Mouse (Mus musculus) liver, adult (tissue): Measurements from ENCODE around the gene Hyal2.
A peak's percentile ranks its signal among the peaks of the same experiment; 100 is the strongest.

Experiments used
- GATA4 ChIP-seq: IDR thresholded peaks from 2 replicates; pipeline ENCODE4 v1.6.1; 2014; ENCODE audit warnings: mild to moderate bottlenecking, low read length; ENCODE audit not compliant: insufficient replicate concordance

Hyal2 gene

DNA sequence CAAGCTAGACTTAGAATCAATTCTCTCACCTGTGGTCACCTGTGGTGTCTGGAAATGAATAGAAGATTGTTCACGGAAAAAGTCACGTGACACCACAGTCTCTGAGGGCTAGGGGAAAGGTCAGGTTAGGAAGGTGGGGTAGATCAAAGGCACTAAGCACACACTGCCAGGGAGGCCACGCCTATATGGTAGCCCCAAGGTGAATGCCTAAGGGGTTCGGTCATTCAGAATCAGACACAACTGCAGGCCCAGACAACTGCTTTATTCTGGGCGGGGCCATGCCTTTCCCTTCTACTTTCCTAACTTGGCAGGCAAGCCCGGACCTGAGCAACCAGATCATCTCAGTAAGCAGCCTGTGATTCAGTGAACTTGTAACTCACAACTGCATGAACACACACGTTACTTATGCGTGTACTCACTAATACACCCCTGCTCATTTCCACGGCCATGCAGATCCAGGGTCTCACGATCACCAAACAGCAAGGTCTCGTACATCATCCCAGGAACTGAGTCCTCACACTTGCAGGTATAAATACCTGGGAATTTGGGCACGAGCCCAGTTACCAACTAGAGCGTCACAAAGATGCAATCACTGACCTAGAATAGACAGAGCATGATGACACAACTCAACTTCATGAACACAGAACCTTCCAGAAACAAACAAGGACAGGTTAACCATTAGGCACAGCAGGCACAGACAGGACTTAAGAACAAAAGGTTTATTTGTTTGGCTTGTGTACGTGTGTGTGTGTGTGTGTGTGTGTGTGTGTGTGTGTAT is 8.0 kb downstream of the Hyal2 start:
- no peak for TF ChIP-seq GATA4

DNA sequence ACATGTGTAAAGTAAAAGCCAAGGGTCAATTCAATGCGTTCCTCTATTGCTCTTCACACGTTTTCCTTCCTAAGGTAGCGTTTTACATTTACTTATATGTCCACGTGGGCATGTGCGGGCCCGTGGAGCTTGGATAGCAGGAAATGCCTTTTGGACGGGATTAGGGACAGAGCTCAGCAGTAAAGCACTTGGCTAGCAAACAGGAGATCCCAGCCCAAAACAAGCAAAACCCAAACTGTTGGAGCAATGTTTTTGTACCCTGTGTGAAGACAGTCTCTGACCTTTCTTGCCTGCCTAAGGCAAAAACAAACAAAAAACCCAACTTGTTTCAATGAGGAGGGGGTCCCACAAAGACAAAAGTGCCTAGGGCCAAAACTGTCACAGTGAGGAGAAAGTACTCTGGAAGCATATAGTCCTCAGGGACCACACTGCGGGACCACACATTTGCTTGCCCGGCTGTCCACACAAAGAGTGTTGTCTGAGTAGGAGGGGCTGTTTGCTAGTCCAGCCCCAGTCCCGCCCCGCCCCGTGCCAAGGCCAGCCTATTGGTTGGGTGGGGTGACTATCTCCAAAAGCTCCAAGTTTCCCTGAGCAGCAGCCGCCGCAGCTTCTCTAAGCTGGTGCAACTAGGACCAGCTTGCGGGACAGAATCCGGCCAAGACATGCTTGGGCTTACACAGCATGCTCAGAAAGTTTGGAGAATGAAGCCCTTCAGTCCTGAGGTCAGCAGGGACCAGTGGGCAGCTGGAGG is 8.8 kb downstream of the Hyal2 start, which contains the start of gene Hyal1:
Gene Hyal1 (plus strand): TSS at position 571 of the 751 bp plus-strand sequence.
- TF ChIP-seq GATA4 = no peak; the same call in 1 of the 2 replicates

DNA sequence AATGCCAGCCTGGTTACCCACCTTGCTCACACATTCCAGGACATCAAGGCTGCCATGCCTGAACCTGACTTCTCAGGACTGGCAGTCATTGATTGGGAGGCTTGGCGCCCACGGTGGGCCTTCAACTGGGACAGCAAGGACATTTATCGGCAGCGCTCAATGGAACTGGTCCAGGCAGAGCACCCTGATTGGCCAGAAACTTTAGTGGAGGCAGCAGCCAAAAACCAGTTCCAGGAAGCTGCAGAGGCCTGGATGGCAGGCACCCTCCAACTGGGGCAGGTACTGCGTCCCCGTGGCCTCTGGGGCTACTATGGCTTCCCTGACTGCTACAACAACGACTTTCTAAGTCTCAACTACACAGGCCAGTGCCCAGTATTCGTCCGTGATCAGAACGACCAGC is 10.1 kb downstream of the Hyal2 start:
- TF ChIP-seq GATA4 = no peak

DNA sequence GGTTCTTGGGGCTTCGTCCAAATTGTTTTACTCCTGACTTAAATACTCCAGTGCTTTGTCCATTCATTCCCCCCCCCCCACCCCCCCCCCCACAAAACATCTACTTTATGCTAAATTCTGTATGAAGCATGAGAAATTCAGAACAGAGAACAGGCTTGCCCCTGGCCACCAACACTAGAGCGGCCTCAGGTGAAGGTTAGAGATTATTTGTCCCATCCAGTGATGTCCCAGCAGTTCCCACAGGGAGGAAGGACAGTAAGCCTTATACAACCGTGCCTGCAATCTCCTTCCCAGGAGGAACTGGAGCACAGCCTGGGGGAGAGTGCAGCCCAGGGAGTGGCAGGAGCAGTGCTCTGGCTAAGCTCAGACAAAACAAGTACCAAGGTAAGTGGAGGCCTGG is 10.8 kb downstream of the Hyal2 start, which contains the start of gene Naa80:
Gene Naa80 (plus strand): TSS at position 301 of the 400 bp plus-strand sequence.
- TF ChIP-seq GATA4 = no peak

DNA sequence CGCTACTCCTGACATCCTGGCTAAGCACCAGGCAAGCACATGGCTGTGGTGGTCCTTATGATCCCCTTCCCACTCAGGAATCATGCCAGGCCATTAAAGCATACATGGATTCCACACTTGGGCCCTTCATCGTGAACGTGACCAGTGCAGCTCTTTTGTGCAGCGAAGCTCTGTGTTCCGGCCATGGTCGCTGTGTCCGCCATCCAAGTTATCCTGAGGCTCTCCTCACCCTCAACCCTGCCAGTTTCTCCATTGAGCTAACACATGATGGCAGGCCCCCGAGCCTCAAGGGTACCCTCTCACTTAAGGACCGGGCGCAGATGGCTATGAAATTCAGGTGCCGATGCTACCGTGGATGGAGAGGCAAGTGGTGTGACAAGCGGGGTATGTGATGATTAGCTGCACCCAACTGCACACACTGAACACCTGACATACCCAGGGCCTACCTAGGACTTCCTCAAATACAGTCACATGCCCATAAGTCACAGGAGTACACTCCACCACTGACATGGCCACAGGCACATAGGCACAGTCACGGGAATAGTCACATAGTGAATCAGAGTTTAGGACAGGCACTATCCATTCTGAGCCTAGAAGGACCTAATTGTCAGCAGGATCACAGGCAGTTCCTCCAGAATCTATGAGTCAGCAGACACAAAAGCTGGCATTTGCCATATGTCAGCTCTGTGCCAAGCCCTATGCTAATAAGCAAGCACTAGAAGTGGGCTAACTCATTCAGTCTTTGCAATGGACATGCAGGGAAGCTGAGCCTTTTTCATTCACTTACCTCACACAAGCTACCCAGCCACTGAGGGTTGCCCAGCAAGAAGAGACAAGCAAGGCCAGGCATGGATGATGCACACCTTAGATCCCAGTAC is 11.5 kb downstream of the Hyal2 start:
- TF ChIP-seq GATA4 = no peak

DNA sequence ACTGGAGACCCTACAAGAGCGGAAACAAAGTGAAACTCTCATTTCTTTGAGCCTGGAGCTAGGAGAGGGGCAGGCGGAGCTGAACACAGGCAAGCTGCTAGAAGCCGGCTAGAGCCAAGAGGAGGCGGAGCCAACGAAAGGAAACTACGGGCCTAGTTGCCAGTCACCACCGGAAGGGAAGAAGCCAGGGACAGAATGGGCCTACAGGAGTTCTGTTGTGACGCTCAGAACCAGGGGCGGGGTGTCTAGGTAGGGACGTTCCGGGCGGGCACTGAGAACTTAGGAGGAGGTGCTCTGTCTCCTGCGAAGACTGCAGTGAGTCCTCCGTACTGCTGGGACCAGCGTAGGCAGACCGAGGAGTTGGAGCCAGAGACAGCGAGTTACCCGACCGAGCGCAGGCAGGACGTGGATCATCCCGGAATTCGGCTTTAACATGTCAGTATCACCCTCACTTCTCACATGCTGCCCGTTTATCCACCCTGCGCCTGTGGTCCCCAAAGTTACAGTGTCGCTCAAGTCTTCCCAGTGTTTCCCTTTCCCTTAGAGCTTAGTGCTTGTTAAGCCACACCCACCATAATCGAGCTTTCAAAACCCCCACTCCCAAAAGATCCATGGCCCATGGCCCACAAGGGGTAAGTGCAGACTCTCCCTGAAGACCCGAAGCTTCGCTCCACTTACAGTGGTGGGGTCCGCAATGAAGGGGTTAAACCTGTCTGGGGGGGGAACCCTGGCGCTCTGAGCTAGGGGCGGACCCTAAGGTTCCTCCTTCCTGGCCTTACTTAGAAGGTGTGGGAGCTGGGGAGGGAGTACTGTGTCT is 13.0 kb downstream of the Hyal2 start, which contains the start of gene Hyal3:
Gene Hyal3 (plus strand): TSS at position 318 of the 817 bp plus-strand sequence.
- no peak for TF ChIP-seq GATA4

DNA sequence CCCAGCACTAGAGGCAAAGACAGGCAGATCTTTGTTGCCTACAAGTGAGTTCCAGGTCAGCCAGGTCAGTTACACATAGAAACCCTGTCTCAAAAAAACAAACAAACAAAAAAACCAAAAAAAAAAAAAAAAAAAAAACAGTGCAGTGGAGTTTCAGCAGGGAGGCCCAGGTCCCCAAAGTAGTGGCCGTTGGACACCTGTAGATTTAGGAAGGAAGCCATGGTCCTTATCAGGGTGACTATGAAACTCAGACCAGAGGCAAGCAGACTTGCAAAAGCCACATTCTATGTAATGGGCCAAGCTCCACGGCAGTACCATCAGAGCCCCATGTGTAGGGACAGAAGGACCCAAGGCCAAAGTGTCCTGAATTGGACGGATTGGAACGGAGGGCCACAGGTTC is 13.8 kb downstream of the Hyal2 start:
- TF ChIP-seq GATA4 = no peak

DNA sequence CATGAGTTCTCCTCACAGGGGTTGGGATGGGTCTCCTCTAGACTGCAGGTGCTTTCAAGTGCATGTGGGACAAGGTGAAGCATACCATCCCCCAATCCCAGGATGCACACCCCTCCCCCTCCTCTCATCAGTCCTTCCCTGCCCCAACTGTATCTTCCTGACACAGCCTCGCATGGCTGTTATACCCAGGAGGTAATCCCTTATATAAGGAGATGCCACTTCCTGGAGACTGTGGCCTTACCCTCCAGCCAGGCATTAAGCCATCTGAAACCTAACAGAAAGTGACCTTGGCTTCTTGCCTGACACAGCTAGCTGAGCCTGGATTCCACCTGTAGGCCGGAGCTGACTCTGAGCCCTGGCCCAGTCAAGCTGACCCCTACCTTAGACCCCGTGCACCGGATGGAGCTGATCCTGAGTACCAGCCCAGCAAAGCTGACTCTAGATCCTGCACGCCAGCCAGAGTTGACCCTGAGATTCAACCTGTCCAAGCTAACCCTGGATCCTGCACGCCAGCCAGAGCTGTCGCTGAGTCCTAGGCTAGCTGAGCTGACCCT is 14.8 kb downstream of the Hyal2 start:
- TF ChIP-seq GATA4 = no peak

DNA sequence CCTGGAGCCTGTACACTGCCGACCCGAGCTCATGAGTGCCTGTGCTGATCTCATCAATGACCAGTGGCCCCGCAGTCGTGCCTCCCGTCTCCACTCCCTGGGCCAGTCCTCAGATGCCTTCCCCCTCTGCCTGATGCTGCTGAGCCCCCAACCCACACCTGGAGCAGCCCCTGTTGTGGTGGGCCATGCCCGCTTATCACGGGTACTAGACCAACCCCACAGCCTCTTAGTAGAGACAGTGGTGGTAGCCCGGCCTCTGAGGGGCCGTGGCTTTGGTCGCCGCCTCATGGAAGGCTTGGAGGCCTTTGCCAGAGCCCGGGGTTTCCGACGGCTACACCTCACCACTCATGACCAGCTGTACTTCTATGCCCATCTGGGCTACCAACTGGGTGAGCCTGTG is 15.4 kb downstream of the Hyal2 start:
- TF ChIP-seq GATA4 = no peak

DNA sequence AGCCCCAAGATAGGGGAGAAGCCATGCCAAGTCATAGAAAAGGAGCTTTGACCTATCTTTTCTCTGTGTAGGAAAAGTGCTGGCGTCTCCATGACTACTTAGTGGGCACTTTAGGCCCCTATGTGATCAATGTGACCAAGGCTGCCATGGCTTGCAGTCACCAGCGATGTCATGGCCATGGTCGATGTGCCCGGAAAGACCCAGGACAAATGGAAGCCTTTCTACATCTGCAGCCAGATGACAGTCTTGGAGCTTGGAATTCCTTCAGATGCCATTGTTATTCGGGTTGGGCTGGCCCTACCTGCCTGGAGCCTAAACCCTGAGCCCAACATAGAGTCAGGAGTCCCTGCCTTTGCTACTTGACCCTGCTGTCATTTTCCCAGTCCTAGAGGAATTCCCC is 18.8 kb downstream of the Hyal2 start:
- no peak for TF ChIP-seq GATA4

DNA sequence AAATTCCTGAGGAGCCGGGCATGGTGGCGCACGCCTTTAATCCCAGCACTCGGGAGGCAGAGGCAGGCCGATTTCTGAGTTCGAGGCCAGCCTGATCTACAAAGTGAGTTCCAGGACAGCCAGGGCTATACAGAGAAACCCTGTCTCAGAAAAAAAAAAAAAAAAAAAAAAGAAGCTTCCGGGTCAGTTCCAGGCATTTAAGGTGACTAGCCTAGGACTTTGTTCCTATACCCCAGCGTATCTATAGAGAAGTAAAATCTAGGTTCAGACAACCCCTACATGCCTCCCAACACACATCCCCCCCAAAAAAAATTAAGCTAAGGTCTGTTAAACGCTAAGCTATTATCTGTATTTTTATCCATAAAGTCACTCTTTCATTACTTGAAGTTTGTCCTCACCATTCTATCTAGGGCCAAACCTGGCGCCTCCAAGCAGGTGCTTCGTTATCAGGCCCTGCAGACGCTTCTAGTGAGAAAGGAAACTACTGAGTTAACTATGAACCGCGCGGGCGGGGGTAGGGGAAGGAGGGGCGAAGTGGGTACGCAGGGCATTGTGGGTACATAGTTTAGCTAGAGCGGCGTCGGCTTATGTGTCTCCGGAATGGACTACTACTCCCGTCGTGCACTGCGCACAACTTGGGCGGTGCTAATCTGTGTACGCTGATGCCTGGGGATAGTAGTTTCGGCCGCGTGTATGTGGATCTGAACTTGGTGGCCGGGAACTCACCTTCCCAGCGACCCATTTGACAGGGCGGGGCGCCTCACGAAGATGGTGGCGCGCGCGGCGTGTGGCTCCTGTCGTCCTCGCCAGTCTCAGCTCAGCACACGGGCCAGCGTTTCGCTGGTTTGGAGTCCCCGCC is 19.5 kb downstream of the Hyal2 start, which contains the start of gene Ifrd2:
Gene Ifrd2 (plus strand): TSS at position 669 of the 859 bp plus-strand sequence.
- peak; percentile 86; the same call in 1 of the 2 replicates for TF ChIP-seq GATA4

DNA sequence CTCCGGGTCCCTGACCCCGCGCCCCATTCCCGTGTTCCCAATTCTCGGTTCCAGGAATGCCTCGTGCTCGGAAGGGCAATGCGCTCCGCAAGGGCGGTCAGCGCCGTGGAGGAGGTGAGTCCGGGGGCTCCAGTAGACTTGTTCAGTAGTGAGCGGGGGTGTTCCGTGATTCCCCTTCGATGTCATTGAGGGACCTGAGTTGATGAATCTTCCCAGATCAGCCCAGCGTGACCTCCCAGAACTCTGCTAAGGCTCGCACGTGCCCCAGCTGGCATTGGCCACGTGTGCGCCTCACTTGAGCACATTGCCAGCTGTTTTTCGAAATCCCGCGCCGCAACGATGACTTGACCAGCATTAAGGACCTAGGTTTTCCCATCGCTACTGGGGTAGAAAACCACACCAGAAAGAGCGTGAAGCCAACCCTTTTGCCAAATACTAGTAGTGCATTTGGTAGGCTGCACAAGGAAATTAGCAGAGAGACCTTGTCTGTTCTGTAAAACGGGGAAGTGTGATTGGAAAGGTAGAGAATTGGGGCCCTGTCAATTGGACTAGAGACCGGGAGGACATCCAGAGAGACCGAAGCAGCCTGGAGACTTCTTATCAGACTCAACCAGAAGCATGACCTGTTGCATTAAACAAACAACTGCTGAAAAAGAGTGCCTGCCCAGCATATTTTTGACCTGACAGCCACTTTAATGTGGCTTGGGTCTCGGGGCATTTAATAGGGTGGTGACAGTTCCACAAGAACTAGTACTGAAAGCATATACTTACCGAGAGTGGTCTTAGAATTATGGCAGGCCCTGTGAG is 20.3 kb downstream of the Hyal2 start:
- TF ChIP-seq GATA4 = peak; percentile 37; the same call in 1 of the 2 replicates
